Mouse (Mus musculus): ENCODE measurements around the gene E330021D16Rik. TPM values are rescaled to one million over a fixed set of nuclear protein-coding genes. Genes with fewer than 3 reads are reported as not detected.

Gene E330021D16Rik
- polyA plus RNA-seq, 1 experiment from 2014 or later: 3.0 TPM

DNA sequence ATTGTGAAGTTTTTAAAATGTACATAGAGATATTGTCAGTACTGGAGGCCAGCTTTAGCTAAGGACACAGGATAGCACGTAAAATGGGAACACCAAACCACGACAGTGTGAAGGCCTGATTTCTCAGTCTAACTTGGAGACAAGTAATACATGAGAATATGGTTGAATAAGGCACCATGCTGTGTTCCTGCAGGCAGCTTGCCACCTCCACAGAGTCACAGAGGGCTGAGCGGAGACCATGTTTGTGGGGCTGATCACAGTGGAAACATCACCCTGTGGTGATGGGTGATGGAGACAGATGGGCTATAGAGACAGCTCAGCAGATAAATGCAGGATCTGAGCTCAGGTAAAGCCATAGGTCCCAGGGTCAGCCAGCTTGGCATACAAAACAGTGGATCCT is 8.8 kb upstream of the E330021D16Rik start:
- Histone ChIP-seq H3K9me3 (ENCODE audit: low read length) (no peaks in the 10 kb centered on the region), H3K4me1 (ENCODE audit: insufficient read depth, low read length) (peaks cover 1% of the 10 kb centered on the region; the same call in 1 of the 2 replicates), H3K4me3 (ENCODE audit: low read length) (no peak overlapping the region), H3K36me3 (ENCODE audit: insufficient read depth, low read length) (no peaks in the 10 kb centered on the region), H3K27ac (ENCODE audit: low read length) (no peak overlapping the region), H3K9ac (replicated peaks; ENCODE audit: low read length) (no peak overlapping the region), H3K27me3 (ENCODE audit: insufficient read depth, low read length) (no peaks in the 10 kb centered on the region), H3K4me2 (replicated peaks; ENCODE audit: low read depth, low read length) (no peak overlapping the region)
- ATAC-seq (ENCODE audit: low FRiP score, low TSS enrichment): no peak
- WGBS: 88% methylated on average over 3 of the region's 3 CpGs

- no peak overlapping the region for H3K9ac ChIP-seq (replicated peaks; ENCODE audit: low read length)
- H3K27me3 ChIP-seq (ENCODE audit: insufficient read depth, low read length): no peaks in the 10 kb centered on the region
- no peak overlapping the region for H3K4me2 ChIP-seq (replicated peaks; ENCODE audit: low read depth, low read length)
- peaks cover 6% of the 10 kb centered on the region; the same call in 1 of the 2 replicates for H3K4me1 ChIP-seq (ENCODE audit: insufficient read depth, low read length)
- WGBS: 90% methylated on average over 5 of the region's 5 CpGs
- H3K27ac ChIP-seq (ENCODE audit: low read length): no peak overlapping the region
- no peaks in the 10 kb centered on the region for H3K36me3 ChIP-seq (ENCODE audit: insufficient read depth, low read length)
- no peak for ATAC-seq (ENCODE audit: low FRiP score, low TSS enrichment)
- H3K9me3 ChIP-seq (ENCODE audit: low read length): no peaks in the 10 kb centered on the region
- no peak overlapping the region for H3K4me3 ChIP-seq (ENCODE audit: low read length)
These were observed 7.8 kb upstream of the E330021D16Rik start for GRCm38 (mm10) chr6:136423201-136423600.

DNA sequence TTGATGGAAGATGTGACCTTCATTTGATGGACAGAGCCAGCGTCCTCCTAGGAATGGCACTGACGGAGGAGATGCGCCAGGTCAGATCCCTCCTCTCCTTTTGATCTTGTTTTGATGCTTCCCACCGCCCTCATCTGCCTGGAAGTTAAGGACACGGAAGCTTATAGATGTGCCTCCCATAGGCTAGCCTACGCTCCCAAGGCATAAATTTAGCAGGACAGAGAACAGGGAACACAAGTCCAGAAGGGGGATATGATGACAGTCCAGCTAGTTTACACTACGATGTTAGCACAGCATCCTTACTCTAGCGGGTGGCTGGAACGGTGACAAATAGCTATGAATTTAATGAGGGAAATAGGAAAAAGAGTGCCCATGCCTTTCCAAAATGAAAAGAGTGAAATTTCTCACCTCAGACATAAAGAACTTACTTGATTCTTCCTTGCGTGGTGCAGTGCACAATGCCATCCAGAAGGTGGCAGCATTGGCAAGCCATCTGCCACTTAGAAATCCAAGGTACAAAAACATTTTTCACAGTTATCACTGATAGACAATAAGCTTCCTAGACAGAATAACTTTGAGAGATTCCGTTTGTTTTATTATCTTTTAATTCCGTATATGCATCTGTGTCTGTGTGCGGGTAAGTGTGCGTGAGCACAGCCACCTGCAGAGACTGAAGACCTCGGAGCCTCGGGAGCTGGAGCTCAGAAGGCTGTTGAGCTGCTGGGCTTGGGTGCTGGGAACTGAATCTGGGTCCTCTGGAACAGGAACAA is 6.9 kb upstream of the E330021D16Rik start:
- Histone ChIP-seq H3K4me2 (replicated peaks; ENCODE audit: low read depth, low read length) (no peak overlapping the region), H3K9ac (replicated peaks; ENCODE audit: low read length) (no peak overlapping the region), H3K4me1 (ENCODE audit: insufficient read depth, low read length) (peaks cover 6% of the 10 kb centered on the region; the same call in 1 of the 2 replicates), H3K27ac (ENCODE audit: low read length) (no peak overlapping the region), H3K9me3 (ENCODE audit: low read length) (no peaks in the 10 kb centered on the region), H3K36me3 (ENCODE audit: insufficient read depth, low read length) (no peaks in the 10 kb centered on the region), H3K4me3 (ENCODE audit: low read length) (no peak overlapping the region), H3K27me3 (ENCODE audit: insufficient read depth, low read length) (no peaks in the 10 kb centered on the region)
- no peak for ATAC-seq (ENCODE audit: low FRiP score, low TSS enrichment)
- WGBS: 62% methylated on average over 16 of the region's 16 CpGs

DNA sequence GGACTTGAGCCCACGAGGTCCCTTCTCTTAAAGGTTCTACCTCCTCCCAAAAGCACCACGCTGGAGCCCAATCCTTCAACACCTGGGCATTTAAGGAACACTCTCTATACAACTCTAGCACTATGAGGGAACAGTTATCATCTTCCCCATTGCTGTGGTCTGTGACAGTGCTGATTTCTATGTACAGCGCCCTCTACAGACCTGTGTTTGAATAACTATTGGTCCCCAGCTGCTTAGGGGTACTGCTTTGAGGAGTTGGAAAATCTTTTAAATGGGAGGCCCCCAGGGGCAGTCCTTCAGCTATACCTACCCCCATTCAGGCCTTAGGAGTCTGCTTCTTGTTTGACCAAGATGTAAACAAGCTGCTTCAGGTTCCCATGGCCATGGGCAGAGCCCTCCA is 5.7 kb upstream of the E330021D16Rik start:
- H3K36me3 ChIP-seq (ENCODE audit: insufficient read depth, low read length): no peaks in the 10 kb centered on the region
- ATAC-seq (ENCODE audit: low FRiP score, low TSS enrichment): no peak
- no peaks in the 10 kb centered on the region for H3K9me3 ChIP-seq (ENCODE audit: low read length)
- H3K4me1 ChIP-seq (ENCODE audit: insufficient read depth, low read length): peaks cover 6% of the 10 kb centered on the region; the same call in 1 of the 2 replicates
- H3K9ac ChIP-seq (replicated peaks; ENCODE audit: low read length): no peak overlapping the region
- WGBS: 69% methylated on average over 3 of the region's 3 CpGs
- H3K4me3 ChIP-seq (ENCODE audit: low read length): no peak overlapping the region
- no peak overlapping the region for H3K4me2 ChIP-seq (replicated peaks; ENCODE audit: low read depth, low read length)
- no peak overlapping the region for H3K27ac ChIP-seq (ENCODE audit: low read length)
- H3K27me3 ChIP-seq (ENCODE audit: insufficient read depth, low read length): no peaks in the 10 kb centered on the region

GRCm38 (mm10) chr6:136418889-136419835 is 3.8 kb upstream of the E330021D16Rik start:
- Histone ChIP-seq H3K4me1 (ENCODE audit: insufficient read depth, low read length) (peaks cover 6% of the 10 kb centered on the region; the same call in 1 of the 2 replicates), H3K4me2 (replicated peaks; ENCODE audit: low read depth, low read length) (peak overlapping the region; percentile 21; the same call in 1 of the 2 replicates), H3K27me3 (ENCODE audit: insufficient read depth, low read length) (no peaks in the 10 kb centered on the region), H3K27ac (ENCODE audit: low read length) (peak overlapping the region; percentile 56; the same call in 1 of the 2 replicates), H3K9ac (replicated peaks; ENCODE audit: low read length) (no peak overlapping the region), H3K9me3 (ENCODE audit: low read length) (no peaks in the 10 kb centered on the region), H3K4me3 (ENCODE audit: low read length) (no peak overlapping the region), H3K36me3 (ENCODE audit: insufficient read depth, low read length) (no peaks in the 10 kb centered on the region)
- WGBS: 73% methylated on average over 17 of the region's 17 CpGs
- ATAC-seq (ENCODE audit: low FRiP score, low TSS enrichment): peak; percentile 60

DNA sequence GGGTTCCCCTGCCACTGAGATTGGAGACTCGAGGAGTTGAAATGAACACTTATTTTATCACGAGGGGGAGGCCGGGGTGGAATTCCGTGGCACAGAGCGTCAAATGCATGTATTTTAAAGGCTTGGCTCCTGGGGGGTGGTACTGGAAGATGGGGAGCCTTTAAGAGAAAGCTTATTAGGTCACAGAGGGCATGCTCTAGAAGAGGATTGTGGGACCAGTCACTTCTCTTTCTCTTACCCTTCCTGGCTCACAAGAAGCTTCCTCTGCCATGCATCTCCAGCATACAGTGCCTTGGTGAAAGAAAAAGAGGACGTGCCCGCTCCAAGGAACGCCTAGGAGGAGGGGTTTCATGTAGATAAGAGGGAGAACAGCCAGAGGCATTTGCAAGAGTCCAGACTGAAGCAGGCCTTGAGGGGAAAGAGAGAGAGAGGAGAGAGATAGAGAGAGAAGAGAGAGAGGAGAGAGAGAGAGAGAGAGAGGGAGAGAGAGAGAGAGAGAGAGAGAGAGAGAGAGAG is 3.0 kb upstream of the E330021D16Rik start:
- no peak overlapping the region for H3K9ac ChIP-seq (replicated peaks; ENCODE audit: low read length)
- peaks cover 6% of the 10 kb centered on the region; the same call in 1 of the 2 replicates for H3K4me1 ChIP-seq (ENCODE audit: insufficient read depth, low read length)
- WGBS: 62% methylated on average over 8 of the region's 8 CpGs
- H3K36me3 ChIP-seq (ENCODE audit: insufficient read depth, low read length): no peaks in the 10 kb centered on the region
- H3K27ac ChIP-seq (ENCODE audit: low read length): peak overlapping the region; percentile 24; the same call in 1 of the 2 replicates
- H3K4me3 ChIP-seq (ENCODE audit: low read length): no peak overlapping the region
- H3K27me3 ChIP-seq (ENCODE audit: insufficient read depth, low read length): no peaks in the 10 kb centered on the region
- peaks cover 1% of the 10 kb centered on the region; the same call in 1 of the 2 replicates for H3K9me3 ChIP-seq (ENCODE audit: low read length)
- H3K4me2 ChIP-seq (replicated peaks; ENCODE audit: low read depth, low read length): peak overlapping the region; percentile 21; the same call in 1 of the 2 replicates
- ATAC-seq (ENCODE audit: low FRiP score, low TSS enrichment): no peak

- Histone ChIP-seq H3K4me2 (replicated peaks; ENCODE audit: low read depth, low read length) (no peak overlapping the region), H3K9me3 (ENCODE audit: low read length) (peaks cover 3% of the 10 kb centered on the region; the same call in 1 of the 2 replicates), H3K27me3 (ENCODE audit: insufficient read depth, low read length) (no peaks in the 10 kb centered on the region), H3K4me3 (ENCODE audit: low read length) (no peak overlapping the region), H3K9ac (replicated peaks; ENCODE audit: low read length) (no peak overlapping the region), H3K27ac (ENCODE audit: low read length) (no peak overlapping the region), H3K4me1 (ENCODE audit: insufficient read depth, low read length) (peaks cover 6% of the 10 kb centered on the region; the same call in 1 of the 2 replicates), H3K36me3 (ENCODE audit: insufficient read depth, low read length) (no peaks in the 10 kb centered on the region)
- ATAC-seq (ENCODE audit: low FRiP score, low TSS enrichment): 0 out of 2 replicates have a peak, but pooled peaks have one; percentile 21
- WGBS: 73% methylated on average over 5 of the region's 5 CpGs
These were observed 2.5 kb upstream of the E330021D16Rik start for GRCm38 (mm10) chr6:136417864-136418263.

- ATAC-seq (ENCODE audit: low FRiP score, low TSS enrichment): no peak
- H3K4me3 ChIP-seq (ENCODE audit: low read length): no peak overlapping the region
- H3K9me3 ChIP-seq (ENCODE audit: low read length): peaks cover 3% of the 10 kb centered on the region; the same call in 1 of the 2 replicates
- no peaks in the 10 kb centered on the region for H3K36me3 ChIP-seq (ENCODE audit: insufficient read depth, low read length)
- 85% methylated on average over 5 of the region's 5 CpGs for whole genome bisulfite sequencing
- no peaks in the 10 kb centered on the region for H3K27me3 ChIP-seq (ENCODE audit: insufficient read depth, low read length)
- H3K27ac ChIP-seq (ENCODE audit: low read length): no peak overlapping the region
- peaks cover 2% of the 10 kb centered on the region; the same call in 1 of the 2 replicates for H3K4me1 ChIP-seq (ENCODE audit: insufficient read depth, low read length)
- H3K4me2 ChIP-seq (replicated peaks; ENCODE audit: low read depth, low read length): no peak overlapping the region
- H3K9ac ChIP-seq (replicated peaks; ENCODE audit: low read length): no peak overlapping the region
These were observed 1.5 kb downstream of the E330021D16Rik start for GRCm38 (mm10) chr6:136413856-136414362.

DNA sequence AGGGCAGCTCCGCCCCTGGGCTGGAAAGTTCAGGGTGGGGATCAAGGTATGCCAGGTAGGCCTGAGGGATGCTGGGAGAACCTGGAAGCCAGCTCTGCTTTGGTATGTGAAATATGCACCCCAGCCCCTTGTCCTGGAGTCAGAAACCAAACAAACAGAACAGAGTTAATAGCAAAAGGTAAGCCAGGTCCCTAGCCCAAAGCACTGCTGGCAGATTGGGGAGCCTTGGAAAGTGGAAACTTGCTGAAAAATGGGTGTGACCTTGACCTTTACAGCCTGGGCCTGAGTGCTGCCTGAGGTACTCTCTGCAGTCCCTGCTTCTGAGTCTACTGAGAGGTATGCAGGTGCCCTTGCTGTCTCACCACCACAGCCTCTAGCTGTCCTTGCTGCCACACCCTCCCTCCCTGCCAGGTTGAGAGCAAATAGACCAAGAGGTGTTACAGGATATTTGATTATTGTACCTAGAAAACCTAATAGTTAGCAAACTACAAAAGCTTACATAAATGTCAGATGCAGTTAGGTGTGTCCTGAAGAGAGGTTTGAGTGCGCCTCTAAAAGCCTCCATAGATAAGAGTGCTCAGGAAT is 7.7 kb downstream of the E330021D16Rik start:
- Histone ChIP-seq H3K36me3 (ENCODE audit: insufficient read depth, low read length) (no peaks in the 10 kb centered on the region), H3K9me3 (ENCODE audit: low read length) (no peaks in the 10 kb centered on the region), H3K4me1 (ENCODE audit: insufficient read depth, low read length) (no peaks in the 10 kb centered on the region), H3K27ac (ENCODE audit: low read length) (no peak overlapping the region), H3K9ac (replicated peaks; ENCODE audit: low read length) (no peak overlapping the region), H3K4me2 (replicated peaks; ENCODE audit: low read depth, low read length) (no peak overlapping the region), H3K27me3 (ENCODE audit: insufficient read depth, low read length) (no peaks in the 10 kb centered on the region), H3K4me3 (ENCODE audit: low read length) (no peak overlapping the region)
- 90% methylated on average over 2 of the region's 2 CpGs for WGBS
- ATAC-seq (ENCODE audit: low FRiP score, low TSS enrichment): peak; percentile 49

All from kidney, embryonic 16.5 days (tissue).